Mouse (Mus musculus): ENCODE measurements around the gene Gm12789. TPM values are rescaled to one million over a fixed set of nuclear protein-coding genes. Genes with fewer than 3 reads are reported as not detected.

Gm12789 gene
- polyA plus RNA-seq (2015; fragmentation: Illumina TruSeq; extraction: RNeasy Lipid Tissue Mini Kit (QIAGEN cat#74804); ENCODE audit: insufficient read depth, low read depth, low replicate concordance), result not detected

GRCm38 (mm10) chr4:101986326-101986725 is at the start of gene Gm12789:
Gene Gm12789, plus strand, starts transcription at chr4:101986626.

DNA sequence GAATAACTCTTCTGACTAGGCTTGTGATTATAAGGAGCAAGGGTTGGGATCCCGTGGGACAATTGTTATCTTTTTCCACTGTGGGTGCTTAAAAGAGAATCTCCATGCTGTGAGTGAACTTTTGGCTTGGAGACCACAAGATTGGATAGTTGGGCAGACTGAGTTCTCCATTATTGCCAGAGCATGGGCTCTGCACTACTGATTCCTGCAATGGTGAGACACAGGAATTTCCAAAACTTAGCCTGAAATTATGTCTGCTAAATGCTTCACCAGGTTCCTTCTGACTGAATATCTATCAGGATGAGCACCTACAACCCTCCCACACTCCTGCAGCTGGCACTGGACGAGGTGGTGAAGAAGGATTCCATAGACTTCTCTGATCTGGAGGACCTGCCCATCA is 46.3 kb upstream of the Gm12789 start, which contains the start of gene Gm12794:
Gene Gm12794, plus strand, starts transcription at position 301 of the 400 bp plus-strand sequence.

GRCm38 (mm10) chr4:101980949-101981348 is 5.5 kb upstream of the Gm12789 start, which contains the start of gene Gm12790:
Gene Gm12790, minus strand, starts transcription at chr4:101981049.

Other genes with a start within 250 kb of the Gm12789 start
- not detected for gene B020004J07Rik, start 142.6 kb upstream of the Gm12789 start, polyA plus RNA-seq (2015; fragmentation: Illumina TruSeq; extraction: RNeasy Lipid Tissue Mini Kit (QIAGEN cat#74804); ENCODE audit: insufficient read depth, low read depth, low replicate concordance)
- gene C130073F10Rik, start 92.8 kb upstream of the Gm12789 start, polyA plus RNA-seq (2015; fragmentation: Illumina TruSeq; extraction: RNeasy Lipid Tissue Mini Kit (QIAGEN cat#74804); ENCODE audit: insufficient read depth, low read depth, low replicate concordance), result not detected
- gene Gm12800, start 77.5 kb upstream of the Gm12789 start, polyA plus RNA-seq (2015; fragmentation: Illumina TruSeq; extraction: RNeasy Lipid Tissue Mini Kit (QIAGEN cat#74804); ENCODE audit: insufficient read depth, low read depth, low replicate concordance), result not detected
- not detected for gene Gm12794, start 46.2 kb upstream of the Gm12789 start, polyA plus RNA-seq (2015; fragmentation: Illumina TruSeq; extraction: RNeasy Lipid Tissue Mini Kit (QIAGEN cat#74804); ENCODE audit: insufficient read depth, low read depth, low replicate concordance)
- not detected for gene Gm12790, start 5.6 kb upstream of the Gm12789 start, polyA plus RNA-seq (2015; fragmentation: Illumina TruSeq; extraction: RNeasy Lipid Tissue Mini Kit (QIAGEN cat#74804); ENCODE audit: insufficient read depth, low read depth, low replicate concordance)
- gene Pde4b, start 100.9 kb downstream of the Gm12789 start, polyA plus RNA-seq (2015; fragmentation: Illumina TruSeq; extraction: RNeasy Lipid Tissue Mini Kit (QIAGEN cat#74804); ENCODE audit: insufficient read depth, low read depth, low replicate concordance), result 4.7 TPM

Measured in pancreas, adult 10 weeks (tissue).